Mouse (Mus musculus): ENCODE data around the gene Ecm2. TPM values are rescaled to one million over a fixed set of nuclear protein-coding genes. Genes with fewer than 3 reads are reported as not detected.

Gene Ecm2
- polyA plus RNA-seq, 1 experiment, result 1.7 TPM

DNA sequence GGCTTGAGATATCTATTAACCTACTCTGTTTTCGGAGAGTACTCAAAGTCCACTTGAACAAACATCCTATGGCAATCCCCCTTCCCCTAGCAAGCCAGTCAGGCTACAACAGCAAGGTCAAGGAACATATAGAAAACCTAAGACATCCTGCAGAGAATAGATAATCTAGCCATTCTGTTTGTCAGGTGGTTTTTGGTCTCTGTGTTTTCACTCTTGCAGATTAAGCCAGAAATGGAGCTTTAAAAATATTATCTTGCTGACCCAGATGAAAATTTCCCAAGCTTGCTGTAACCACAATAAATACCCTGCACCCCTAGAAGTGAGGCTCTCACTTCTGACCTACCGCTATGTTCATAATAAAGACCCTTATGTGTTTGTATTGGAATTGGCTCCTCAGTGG is 66.8 kb downstream of the Ecm2 start:
- TF ChIP-seq CTCF (IDR thresholded peaks at IDR 0.05; ENCODE audit: borderline replicate concordance, insufficient read depth, low read length), result no peak
- TF ChIP-seq POLR2A (IDR thresholded peaks at IDR 0.05; ENCODE audit: low read depth, low read length), result no peak
- H3K4me1 ChIP-seq (ENCODE audit: control insufficient read depth, insufficient read depth, low read length), result no peaks in the 10 kb centered on the region
- H3K27ac ChIP-seq (ENCODE audit: insufficient read depth, low read length), result no peak overlapping the region
- no peak overlapping the region for H3K4me3 ChIP-seq (ENCODE audit: insufficient read depth, low read length)

GRCm38 (mm10) chr13:49581541-49582530 is 77.2 kb downstream of the Ecm2 start, which contains the start of gene Omd:
Gene Omd (plus strand): TSS chr13:49582462.
- Histone ChIP-seq H3K4me1 (ENCODE audit: control insufficient read depth, insufficient read depth, low read length) (peaks cover 4% of the 10 kb centered on the region), H3K27ac (ENCODE audit: insufficient read depth, low read length) (peak within 1 kb of the TSS; percentile 100), H3K4me3 (ENCODE audit: insufficient read depth, low read length) (no peak within 1 kb of the TSS)
- TF ChIP-seq CTCF (IDR thresholded peaks at IDR 0.05; ENCODE audit: borderline replicate concordance, insufficient read depth, low read length) (no peak), POLR2A (IDR thresholded peaks at IDR 0.05; ENCODE audit: low read depth, low read length) (no peak)

Other genes starting within 250 kb of the Ecm2 start
- 8.5 and 24.7 TPM in 2 replicates for gene Fgd3, start 184.5 kb upstream of the Ecm2 start, polyA plus RNA-seq (2011; ENCODE audit: insufficient read length, low read depth, missing spikeins)
- 43.1 and 54.4 TPM in 2 replicates for gene Bicd2, start 163.2 kb upstream of the Ecm2 start, polyA plus RNA-seq (2011; ENCODE audit: insufficient read length, low read depth, missing spikeins)
- 10.4 and 10.8 TPM in 2 replicates for gene Ippk, start 83.6 kb upstream of the Ecm2 start, polyA plus RNA-seq (2011; ENCODE audit: insufficient read length, low read depth, missing spikeins)
- gene Tes3-ps, start 11.5 kb upstream of the Ecm2 start, polyA plus RNA-seq (2011; ENCODE audit: insufficient read length, low read depth, missing spikeins), result 2.9 and 4.2 TPM in 2 replicates
- gene Aspn, start 39.6 kb downstream of the Ecm2 start, polyA plus RNA-seq (2011; ENCODE audit: insufficient read length, low read depth, missing spikeins), result 134 and 402 TPM in 2 replicates
- gene Omd, start 77.7 kb downstream of the Ecm2 start, polyA plus RNA-seq (2011; ENCODE audit: insufficient read length, low read depth, missing spikeins), result 1.8 and 8.3 TPM in 2 replicates
- gene Ogn, start 103.2 kb downstream of the Ecm2 start, polyA plus RNA-seq (2011; ENCODE audit: insufficient read length, low read depth, missing spikeins), result 97.4 and 284 TPM in 2 replicates
- gene Cenpp, start 148.0 kb downstream of the Ecm2 start, polyA plus RNA-seq (2011; ENCODE audit: insufficient read length, low read depth, missing spikeins), result 6.5 and 9.0 TPM in 2 replicates
- 18.6 and 20.5 TPM in 2 replicates for gene Nol8, start 148.3 kb downstream of the Ecm2 start, polyA plus RNA-seq (2011; ENCODE audit: insufficient read length, low read depth, missing spikeins)
- gene Iars, start 177.3 kb downstream of the Ecm2 start, polyA plus RNA-seq (2011; ENCODE audit: insufficient read length, low read depth, missing spikeins), result 156 and 158 TPM in 2 replicates

All from embryonic fibroblast, embryonic 13.5 days (primary cell).